Mouse (Mus musculus) liver, embryonic 14.5 days (tissue): ENCODE measurements around the gene Rapgef1. TPM values are rescaled to one million over a fixed set of nuclear protein-coding genes. Genes with fewer than 3 reads are reported as not detected.

Experiments
- ATAC-seq: fragments of 200-750 bp; cut with Nextera tagmentation; 2 replicates; pipeline ENCODE4 v1.8.0; 2017; ENCODE audit warnings: moderate number of reproducible peaks, mild to moderate bottlenecking, moderate library complexity; ENCODE audit not compliant: insufficient read depth
- DNase-seq, 3 experiments: peaks; one replicate each; pipeline ENCODE4 v3.0.0-alpha.2; 2012 to 2013; ENCODE audit warnings: low read depth in 3 of 3, low spot score in 3 of 3
- H3K27ac ChIP-seq: fragments of 300-500 bp; sonication (generic); 2 replicates; pipeline ENCODE4 v1.5.1; 2014; ENCODE audit warnings: moderate library complexity, mild to moderate bottlenecking, control low read depth, inconsistent platforms
- H3K27me3 ChIP-seq: fragments of 300-500 bp; sonication (generic); 2 replicates; pipeline ENCODE4 v1.6.1; 2014; ENCODE audit warnings: mild to moderate bottlenecking, low read length, moderate library complexity; ENCODE audit not compliant: control insufficient read depth, insufficient read depth
- H3K36me3 ChIP-seq: fragments of 300-500 bp; sonication (generic); replicated peaks from 2 replicates; pipeline ENCODE4 v1.6.1; 2014; ENCODE audit warnings: low read depth; ENCODE audit not compliant: control insufficient read depth, insufficient read depth
- H3K4me1 ChIP-seq, 2 experiments: fragments of 200-500 bp in 1 of 2; fragments of 300-500 bp in 1 of 2; sonication (generic) in 1 of 2; replicated peaks; 2 replicates each; pipeline ENCODE4 v1.6.1; 2012 to 2014; ENCODE audit warnings: antibody characterized with exemption in 1 of 2, inconsistent platforms in 1 of 2, low read length in 1 of 2; ENCODE audit not compliant: control insufficient read depth in 2 of 2, insufficient read depth in 2 of 2
- H3K4me2 ChIP-seq: fragments of 300-500 bp; sonication (generic); 2 replicates; pipeline ENCODE4 v1.6.1; 2014; ENCODE audit warnings: low read depth, mild to moderate bottlenecking, control low read depth, moderate library complexity
- H3K4me3 ChIP-seq, 2 experiments: fragments of 200-500 bp in 1 of 2; fragments of 300-500 bp in 1 of 2; sonication (generic) in 1 of 2; 2 replicates each; pipeline ENCODE4 v1.5.1; 2012 to 2014; ENCODE audit warnings: low read depth in 2 of 2, low read length in 2 of 2, mild to moderate bottlenecking in 2 of 2, control low read depth in 1 of 2, inconsistent platforms in 1 of 2, moderate library complexity in 1 of 2; ENCODE audit not compliant: insufficient read depth in 1 of 2
- H3K9ac ChIP-seq: fragments of 300-500 bp; sonication (generic); replicated peaks from 2 replicates; pipeline ENCODE4 v1.6.1; 2014; ENCODE audit warnings: mild to moderate bottlenecking, control low read depth, moderate library complexity
- H3K9me3 ChIP-seq: fragments of 300-500 bp; sonication (generic); 2 replicates; pipeline ENCODE4 v1.6.1; 2016; ENCODE audit warnings: low read length, mixed read lengths; ENCODE audit not compliant: control insufficient read depth
- CTCF ChIP-seq: IDR thresholded peaks from 2 replicates; pipeline ENCODE4 v1.5.1; 2016; ENCODE audit warnings: antibody characterized with exemption, low read depth, control low read depth
- EP300 ChIP-seq: IDR thresholded peaks from 2 replicates; pipeline ENCODE4 v1.6.1; 2016; ENCODE audit warnings: antibody characterized with exemption, low read depth
- WGBS: fragments of 180-500 bp; shearing (Covaris S2); extraction: QIAGEN DNeasy Blood & Tissue Kit; methylation state at CpG from one replicate; pipeline ENCODE4 v1.1.7; 2014; ENCODE audit not compliant: insufficient replicate concordance; 5-methylcytosine and 5-hydroxymethylcytosine counted together
- polyA plus RNA-seq, 2 experiments: library from polyadenylated mRNA; depleted of rRNA in 1 of 2; stranded (reverse) in 1 of 2; unstranded in 1 of 2; fragments of >200 nt; fragmentation: Nextera tagmentation in 1 of 2; extraction: Ambion mirVana in 1 of 2; gene quantifications; 2 replicates each; pipeline versions ENCODE4 v1.2.1 to v1.2.3; 2012 to 2014

The Rapgef1 gene
- polyA plus RNA-seq, 2 experiments: 3.9 to 11.1 TPM

- ATAC-seq (peak; percentile 45; the same call in 1 of the 2 replicates), DNase-seq (no peak)
- Histone ChIP-seq H3K9me3 (no peaks in the 10 kb centered on the region), H3K9ac (no peak overlapping the region), H3K27ac (no peak overlapping the region), H3K36me3 (peaks cover 8% of the 10 kb centered on the region), H3K27me3 (no peaks in the 10 kb centered on the region), H3K4me1 (peaks cover 6 to 13% of the 10 kb centered on the region in 2 experiments), H3K4me2 (no peak overlapping the region), H3K4me3 (no peak overlapping the region)
- 18% methylated on average over 2 of the region's 2 CpGs for WGBS
- TF ChIP-seq CTCF (no peak), EP300 (no peak)
Observed at GRCm38 (mm10) chr2:29689495-29689894, 70.0 kb downstream of the Rapgef1 start.

DNA sequence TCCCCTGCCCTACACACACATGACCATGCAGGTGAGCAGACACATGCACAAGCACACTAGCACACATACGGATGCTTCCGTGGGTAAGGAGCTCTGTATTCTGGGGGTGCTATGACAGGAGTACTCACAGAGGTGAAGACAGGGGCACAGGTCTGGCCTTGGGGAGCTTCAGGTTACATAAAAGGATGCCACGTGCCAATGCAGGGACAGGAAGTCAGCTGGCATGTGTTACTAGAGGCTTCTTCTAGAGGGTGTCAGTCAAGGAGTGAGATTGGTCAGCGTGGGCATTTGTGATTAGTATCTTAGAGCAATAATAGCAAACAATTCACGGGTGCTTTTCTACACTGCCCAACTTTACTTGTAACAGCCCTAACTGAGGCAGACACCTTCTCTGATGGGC lies 71.5 kb downstream of the Rapgef1 start:
- peaks cover 8% of the 10 kb centered on the region for H3K36me3 ChIP-seq
- DNase-seq (no peak), ATAC-seq (no peak)
- H3K27me3 ChIP-seq: no peaks in the 10 kb centered on the region
- no peak overlapping the region for H3K4me3 ChIP-seq
- H3K4me1 ChIP-seq: peaks cover 4 to 9% of the 10 kb centered on the region in 2 experiments
- TF ChIP-seq CTCF (no peak), EP300 (no peak)
- no peak overlapping the region for H3K4me2 ChIP-seq
- 70% methylated on average over 5 of the region's 5 CpGs for WGBS
- H3K27ac ChIP-seq: no peak overlapping the region
- no peak overlapping the region for H3K9ac ChIP-seq
- no peaks in the 10 kb centered on the region for H3K9me3 ChIP-seq

GRCm38 (mm10) chr2:29691507-29691906 lies 72.0 kb downstream of the Rapgef1 start:
- H3K36me3 ChIP-seq: peaks cover 8% of the 10 kb centered on the region
- 81% methylated on average over 6 of the region's 6 CpGs for WGBS
- no peak for DNase-seq
- no peak overlapping the region for H3K4me3 ChIP-seq
- no peak overlapping the region for H3K9ac ChIP-seq
- TF ChIP-seq EP300: no peak
- TF ChIP-seq CTCF: no peak
- H3K27ac ChIP-seq: no peak overlapping the region
- no peaks in the 10 kb centered on the region for H3K27me3 ChIP-seq
- H3K4me1 ChIP-seq: peaks cover 4 to 9% of the 10 kb centered on the region in 2 experiments
- no peak overlapping the region for H3K4me2 ChIP-seq
- no peaks in the 10 kb centered on the region for H3K9me3 ChIP-seq
- ATAC-seq: no peak

- Histone ChIP-seq H3K36me3 (peaks cover 8% of the 10 kb centered on the region), H3K27ac (no peak overlapping the region), H3K9ac (no peak overlapping the region), H3K9me3 (no peaks in the 10 kb centered on the region), H3K4me3 (no peak overlapping the region), H3K4me2 (no peak overlapping the region), H3K4me1 (peaks cover 4 to 9% of the 10 kb centered on the region in 2 experiments), H3K27me3 (no peaks in the 10 kb centered on the region)
- no peak for DNase-seq
- no peak for ATAC-seq
- 79% methylated on average over 2 of the region's 2 CpGs for WGBS
- TF ChIP-seq EP300: no peak
- TF ChIP-seq CTCF: no peak
Observed at GRCm38 (mm10) chr2:29692192-29692591, 72.7 kb downstream of the Rapgef1 start.

- WGBS: 73% methylated on average over 7 of the region's 7 CpGs
- TF ChIP-seq EP300 (no peak), CTCF (no peak)
- DNase-seq: no peak
Observed at GRCm38 (mm10) chr2:29696207-29696800, 76.8 kb downstream of the Rapgef1 start.

More at GRCm38 (mm10) chr2:29696207-29696800, 76.8 kb downstream of the Rapgef1 start:
- H3K36me3 ChIP-seq: peaks cover 5% of the 10 kb centered on the region
- H3K9me3 ChIP-seq: no peaks in the 10 kb centered on the region
- H3K4me2 ChIP-seq: no peak overlapping the region
- no peak overlapping the region for H3K27ac ChIP-seq
- H3K9ac ChIP-seq: no peak overlapping the region
- no peak for ATAC-seq
- H3K27me3 ChIP-seq: no peaks in the 10 kb centered on the region
- H3K4me1 ChIP-seq: no peaks in the 10 kb centered on the region
- no peak overlapping the region for H3K4me3 ChIP-seq
